Mouse (Mus musculus): ENCODE results near the gene Ovch2.
"Not testable (repeated sequence)": the region's sequence is repeated elsewhere in the genome, so short reads cannot be mapped to it uniquely, and the experiment has no call there.

The Ovch2 gene

GRCm38 (mm10) chr7:107801108-107801507, at the start of gene Ovch2:
Gene Ovch2, minus strand, starts transcription at chr7:107801208.
- DNase-seq, result no peak

GRCm38 (mm10) chr7:107847390-107847789, 46.4 kb upstream of the Ovch2 start, which contains the start of gene Olfr470:
Gene Olfr470, minus strand, starts transcription at chr7:107847490.
- DNase-seq, result not testable (repeated sequence)

GRCm38 (mm10) chr7:107841719-107842118, 40.7 kb upstream of the Ovch2 start:
- DNase-seq, result no peak

GRCm38 (mm10) chr7:107825441-107825840, 24.4 kb upstream of the Ovch2 start, which contains the start of gene Olfr469:
Gene Olfr469, minus strand, starts transcription at chr7:107825541.
- DNase-seq, result not testable (repeated sequence)

- DNase-seq, result not testable (repeated sequence)
Observed at GRCm38 (mm10) chr7:107823867-107824266, 22.9 kb upstream of the Ovch2 start.

GRCm38 (mm10) chr7:107819442-107819841, 18.4 kb upstream of the Ovch2 start:
- DNase-seq, result no peak

- DNase-seq, result no peak
Observed at GRCm38 (mm10) chr7:107811963-107812362, 11.0 kb upstream of the Ovch2 start, which contains the start of gene Olfr467. Gene Olfr467, plus strand, starts transcription at chr7:107812263.

GRCm38 (mm10) chr7:107802138-107802537, 1.1 kb upstream of the Ovch2 start:
- DNase-seq, result no peak

DNA sequence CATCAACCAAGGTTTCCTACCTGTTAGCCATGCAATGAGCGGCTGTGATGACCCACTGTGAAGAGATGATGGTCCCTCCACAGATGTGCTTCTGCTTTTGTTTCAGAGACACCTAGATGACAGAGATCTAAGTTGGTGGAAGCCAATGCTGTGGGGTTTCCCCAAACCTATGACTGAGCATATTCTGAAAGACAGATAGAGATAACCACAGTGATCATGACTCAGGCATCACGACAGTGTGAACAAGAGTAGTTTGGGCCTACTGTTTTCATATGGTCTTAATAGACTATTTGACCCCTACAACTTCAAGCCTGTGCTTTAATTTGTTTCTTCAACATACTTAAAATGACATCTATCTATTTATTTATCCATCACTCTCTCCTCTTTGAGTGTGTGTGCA, 4.5 kb downstream of the Ovch2 start:
- DNase-seq, result no peak

DNA sequence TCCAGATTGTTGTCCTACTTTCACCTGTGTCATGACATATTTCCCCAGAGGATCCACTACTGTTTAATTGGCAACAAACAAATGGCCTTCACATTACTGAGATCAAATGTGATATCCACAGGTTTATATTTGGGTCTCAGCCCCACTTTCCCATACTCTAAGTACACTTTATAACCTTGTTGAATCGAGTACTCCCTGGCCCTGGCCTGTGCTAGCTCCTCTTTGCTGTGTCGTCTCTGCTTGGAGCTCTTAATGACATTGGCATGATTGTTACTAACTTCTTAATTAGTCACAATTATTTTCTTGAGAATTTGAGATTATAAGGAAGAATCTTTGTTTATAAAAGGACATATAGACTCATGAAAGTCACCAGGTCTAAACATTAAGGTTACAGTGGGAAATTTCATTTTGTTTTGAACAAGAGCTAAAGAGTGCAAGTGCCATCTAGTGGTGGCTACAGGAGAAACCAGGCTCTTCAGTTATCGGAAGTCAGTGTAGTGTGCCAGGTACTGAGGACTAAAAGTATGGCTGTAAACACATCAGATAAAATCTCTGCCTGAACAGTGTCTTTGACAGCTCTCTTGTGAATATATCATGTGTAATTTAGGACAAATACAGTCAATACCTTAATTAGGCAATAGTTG, 12.9 kb downstream of the Ovch2 start:
- DNase-seq, result peak in 1 of 2 experiments; percentile 2

DNA sequence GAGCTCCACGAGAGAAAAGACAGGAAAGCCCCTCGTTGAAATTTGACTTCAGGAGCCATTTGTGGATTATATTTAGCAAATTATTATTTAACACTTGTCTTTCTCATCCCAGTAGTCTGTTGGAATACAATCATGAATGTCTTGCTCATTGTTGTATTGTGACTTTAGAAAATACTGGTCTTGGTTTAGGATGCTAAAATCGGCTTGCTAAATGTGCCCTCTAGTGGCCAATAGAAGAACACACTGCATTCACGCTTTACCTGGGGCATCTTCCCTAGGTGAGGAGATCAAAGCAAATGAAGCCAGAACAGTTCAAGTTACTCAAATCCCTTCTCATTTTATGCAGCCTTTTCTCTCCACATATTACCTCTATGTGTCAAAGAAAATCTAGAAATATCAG, 21.4 kb downstream of the Ovch2 start:
- no peak for DNase-seq

DNA sequence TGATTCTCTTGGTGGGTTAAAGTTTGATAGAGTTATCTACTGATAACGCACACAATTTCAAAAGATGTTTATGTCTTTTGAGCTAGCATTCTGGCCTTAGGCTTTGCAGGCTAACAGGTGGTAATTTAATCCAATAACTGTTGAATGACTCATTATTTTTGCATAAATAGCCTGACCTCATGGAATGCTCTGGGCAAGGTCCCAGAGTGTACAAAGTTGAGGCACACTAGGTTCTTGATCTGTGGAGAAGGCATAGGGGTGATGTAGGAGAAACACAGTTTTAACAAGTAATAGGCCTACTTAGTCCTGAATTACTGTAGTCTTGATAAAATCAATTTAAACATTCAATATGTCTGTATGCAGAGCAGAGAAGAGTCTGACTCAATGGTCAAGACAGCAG, 22.8 kb downstream of the Ovch2 start:
- no peak for DNase-seq

- DNase-seq, result no peak
Observed at GRCm38 (mm10) chr7:107770812-107771211, 30.2 kb downstream of the Ovch2 start.

GRCm38 (mm10) chr7:107757308-107758151, 43.5 kb downstream of the Ovch2 start, which contains the start of gene Cyb5r2:
Gene Cyb5r2, minus strand, starts transcription at chr7:107758032.
- peak in 1 of 2 experiments; percentile 15 for DNase-seq

- no peak for DNase-seq
Observed at GRCm38 (mm10) chr7:107756748-107757147, 44.3 kb downstream of the Ovch2 start.

GRCm38 (mm10) chr7:107755905-107756304, 45.1 kb downstream of the Ovch2 start:
- DNase-seq, result no peak

GRCm38 (mm10) chr7:107752031-107752520, 48.9 kb downstream of the Ovch2 start:
- no peak for DNase-seq

- DNase-seq, result no peak
Observed at GRCm38 (mm10) chr7:107749721-107750120, 51.3 kb downstream of the Ovch2 start.

GRCm38 (mm10) chr7:107749270-107749669, 51.7 kb downstream of the Ovch2 start:
- DNase-seq, result peak in 1 of 2 experiments; percentile 18

DNA sequence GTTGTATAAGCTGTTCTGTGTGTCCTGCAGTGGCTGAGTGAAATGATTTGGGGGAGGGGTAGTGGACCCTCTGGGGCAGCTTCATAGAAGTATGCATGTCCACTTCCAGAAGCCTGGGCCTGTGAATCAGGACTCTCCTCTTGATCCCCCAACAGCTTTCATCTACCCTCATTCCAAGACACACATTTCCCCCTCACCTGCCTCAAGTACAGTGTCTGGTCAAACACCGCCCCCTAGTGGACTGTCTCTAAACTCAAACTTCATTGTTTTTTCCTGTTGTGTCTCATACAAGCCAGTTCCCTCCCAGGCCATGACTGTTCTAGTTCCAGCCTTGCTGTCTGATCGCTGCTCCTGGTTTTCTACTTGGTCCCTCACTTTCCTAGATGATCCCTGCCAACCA, 53.1 kb downstream of the Ovch2 start:
- peak; percentile 20 to 48 for DNase-seq

GRCm38 (mm10) chr7:107747476-107747875, 53.5 kb downstream of the Ovch2 start:
- no peak for DNase-seq

DNA sequence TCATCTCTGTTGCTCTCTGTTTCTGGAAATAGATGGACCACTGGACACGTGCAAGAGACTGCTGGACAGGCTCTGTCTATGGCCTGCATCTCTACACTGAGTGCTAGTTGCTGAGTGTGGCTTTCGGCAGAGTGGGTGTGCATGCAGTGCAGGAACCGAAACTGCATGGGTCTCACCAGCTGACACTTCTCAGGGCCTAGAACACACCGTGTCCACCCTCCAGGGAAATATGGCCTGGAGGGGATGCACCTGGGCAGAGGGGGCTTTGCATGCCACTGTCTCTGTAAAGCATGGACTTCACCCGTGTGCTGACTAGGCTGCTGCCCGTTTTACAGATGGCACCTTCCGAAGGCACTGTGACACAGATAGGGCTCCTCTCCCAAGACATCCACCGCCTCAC, 55.0 kb downstream of the Ovch2 start:
- no peak for DNase-seq

DNA sequence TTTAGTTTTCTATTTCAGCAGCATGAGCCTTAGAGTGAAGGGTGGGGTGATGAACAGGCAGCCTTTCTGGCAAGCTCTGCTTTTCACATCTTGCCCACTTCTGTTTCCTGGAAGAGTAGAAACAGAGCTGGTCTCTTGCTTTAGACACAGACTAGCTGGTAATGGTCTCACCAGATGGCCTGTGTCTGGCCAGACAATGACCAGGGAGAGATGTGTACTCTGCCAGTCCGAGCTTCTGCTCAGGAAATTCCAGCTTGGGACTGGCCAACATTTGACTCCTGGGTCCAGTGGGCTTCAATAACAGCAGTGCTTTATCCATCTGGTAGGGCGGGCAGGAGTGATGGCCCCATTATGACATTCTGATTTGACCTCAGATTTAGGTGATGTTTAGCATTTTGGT, 55.9 kb downstream of the Ovch2 start:
- no peak for DNase-seq

DNA sequence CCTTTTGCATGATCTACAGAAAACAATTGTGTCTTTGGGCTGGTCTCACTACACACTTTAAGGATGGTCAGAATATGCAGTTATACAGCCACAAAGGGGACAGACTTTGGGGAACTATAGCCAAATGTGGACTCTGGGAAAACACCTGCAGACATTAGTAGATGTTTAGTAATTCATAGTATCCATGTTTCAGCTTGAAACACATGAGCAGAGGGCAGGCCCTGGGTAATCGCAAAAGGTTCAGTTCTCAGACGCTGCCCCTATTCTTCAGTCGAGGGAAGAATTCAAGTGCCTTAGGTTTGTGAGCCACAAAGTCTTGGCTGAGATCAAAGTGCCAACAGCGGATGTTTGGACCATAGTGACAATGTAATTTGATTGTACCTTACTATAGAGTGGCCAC, 56.6 kb downstream of the Ovch2 start:
- no peak for DNase-seq
